In the genomic region with DNA sequence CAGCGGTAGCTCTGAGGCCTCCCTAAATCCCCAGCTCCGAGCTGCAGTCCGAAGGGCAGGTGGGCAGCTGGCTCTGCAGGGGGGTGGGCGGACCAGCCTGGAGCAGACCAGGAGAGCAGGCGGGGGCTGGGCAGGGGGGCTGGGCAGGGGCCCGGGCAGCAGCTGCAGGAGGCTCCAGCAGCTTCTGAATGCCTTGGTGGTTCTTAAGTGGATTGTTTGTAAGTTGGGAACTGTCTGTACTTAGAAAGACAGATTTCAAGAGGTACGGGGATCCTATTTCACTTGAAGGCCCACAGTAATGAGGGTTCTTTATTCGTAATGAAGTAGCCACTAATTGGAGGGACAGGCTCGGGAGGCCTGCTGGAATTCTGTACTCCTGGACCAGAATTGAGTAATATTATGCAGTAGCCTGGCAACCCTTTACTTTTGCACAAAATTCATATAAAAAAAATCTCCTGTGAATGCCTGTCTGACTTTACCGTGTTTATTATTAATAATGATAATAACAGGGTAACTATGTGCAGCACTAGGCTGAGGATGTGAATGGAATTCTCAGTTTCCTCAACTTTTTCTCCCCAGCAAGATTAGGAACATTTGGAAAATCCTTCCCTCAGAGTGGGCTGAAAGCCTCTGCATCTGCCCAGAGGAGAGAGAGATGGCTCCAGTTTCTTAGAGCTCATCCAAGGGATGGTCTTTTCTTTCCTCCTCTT, we compare ENCODE assay signal across 9 mouse cellular contexts.
DNase-seq lines count a peak whose midpoint lies in the region; ATAC-seq lines count a peak whose summit lies in the region.
"Had no signal": no experiment of that assay in that cellular context is flagged by ENCODE, and none has a peak within 500 bp of the region (broad histone marks: within the 10 kb centered on the region; RNA-seq: fewer than 3 reads in every experiment).

No protein-coding gene starts in this region.

- no peak overlapping the region for H3K4me2 ChIP-seq in embryonic facial prominence, embryonic 13.5 days
- no peak overlapping the region for H3K4me2 ChIP-seq in hindbrain, embryonic 14.5 days (replicated peaks)
- no peak overlapping the region for H3K4me2 ChIP-seq in neural tube, embryonic 12.5 days (replicated peaks)
- H3K4me2 ChIP-seq: heart, embryonic 12.5 days had no signal

- H3K36me3 ChIP-seq in embryonic facial prominence, embryonic 13.5 days: no peaks in the 10 kb centered on the region
- no peaks in the 10 kb centered on the region for H3K36me3 ChIP-seq in hindbrain, embryonic 14.5 days (replicated peaks; ENCODE audit: control insufficient read depth, insufficient read depth)
- no peaks in the 10 kb centered on the region for H3K36me3 ChIP-seq in neural tube, embryonic 12.5 days
- H3K36me3 ChIP-seq: heart, embryonic 12.5 days had no signal

- H3K4me3 ChIP-seq in embryonic facial prominence, embryonic 13.5 days: no peak overlapping the region
- no peak overlapping the region for H3K4me3 ChIP-seq in hindbrain, embryonic 14.5 days (replicated peaks; ENCODE audit: low read length)
- no peak overlapping the region for H3K4me3 ChIP-seq in neural tube, embryonic 12.5 days
- H3K4me3 ChIP-seq: heart, embryonic 12.5 days had no signal

- peak overlapping the region; percentile 68 for H3K27ac ChIP-seq in embryonic facial prominence, embryonic 13.5 days
- no peak overlapping the region for H3K27ac ChIP-seq in hindbrain, embryonic 14.5 days
- no peak overlapping the region for H3K27ac ChIP-seq in neural tube, embryonic 12.5 days

- intact Hi-C loops in left cerebral cortex, postnatal 4 days (cut with DNase I): no loop called here

- DNase-seq in left cerebral cortex, postnatal 4 days: peak; percentile 34
- DNase-seq in left cerebral cortex, adult 18-20 months (ENCODE audit: low spot score in 2 of 2): no peak
- DNase-seq in hindbrain, embryonic 14.5 days (ENCODE audit: low spot score): no peak
- DNase-seq in right cerebral cortex, adult 2 months (ENCODE audit: low spot score in 2 of 2): no peak

- WGBS in embryonic facial prominence, embryonic 13.5 days: 13% methylated on average over 10 of the region's 10 CpGs
- WGBS in hindbrain, embryonic 14.5 days: 13% methylated on average over 10 of the region's 10 CpGs
- WGBS in neural tube, embryonic 12.5 days: 15% methylated on average over 10 of the region's 10 CpGs

- H3K9me3 ChIP-seq in embryonic facial prominence, embryonic 13.5 days: no peaks in the 10 kb centered on the region
- H3K9me3 ChIP-seq in hindbrain, embryonic 14.5 days (ENCODE audit: control insufficient read depth, low read length): no peaks in the 10 kb centered on the region
- no peaks in the 10 kb centered on the region for H3K9me3 ChIP-seq in neural tube, embryonic 12.5 days
- H3K9me3 ChIP-seq: heart, embryonic 12.5 days had no signal

- H3K27me3 ChIP-seq in embryonic facial prominence, embryonic 13.5 days: no peaks in the 10 kb centered on the region
- no peaks in the 10 kb centered on the region for H3K27me3 ChIP-seq in hindbrain, embryonic 14.5 days (ENCODE audit: control insufficient read depth, insufficient read depth, low read length)
- H3K27me3 ChIP-seq in neural tube, embryonic 12.5 days (replicated peaks): no peaks in the 10 kb centered on the region
- H3K27me3 ChIP-seq: heart, embryonic 12.5 days had no signal

- no peak for ATAC-seq in embryonic facial prominence, embryonic 13.5 days (ENCODE audit: insufficient number of reproducible peaks, insufficient read depth, low FRiP score, low TSS enrichment, low read depth)
- peak; percentile 65 for ATAC-seq in hindbrain, embryonic 14.5 days (ENCODE audit: low FRiP score)
- ATAC-seq in neural tube, embryonic 12.5 days (ENCODE audit: low FRiP score, low read depth): peak; percentile 91
- no peak for ATAC-seq in erythroblast, adult 5-6 weeks (replicated peaks; ENCODE audit: low FRiP score, poor library complexity, severe bottlenecking)
- ATAC-seq in cerebellum, adult (ENCODE audit: insufficient number of reproducible peaks, low FRiP score, low TSS enrichment): no peak

- H3K9ac ChIP-seq in embryonic facial prominence, embryonic 13.5 days: peak overlapping the region; percentile 44; the same call in 1 of the 2 replicates
- no peak overlapping the region for H3K9ac ChIP-seq in hindbrain, embryonic 14.5 days
- H3K9ac ChIP-seq in neural tube, embryonic 12.5 days: no peak overlapping the region
- H3K9ac ChIP-seq: heart, embryonic 12.5 days had no signal

- H3K4me1 ChIP-seq in embryonic facial prominence, embryonic 13.5 days: peaks cover 24% of the 10 kb centered on the region
- no peaks in the 10 kb centered on the region for H3K4me1 ChIP-seq in hindbrain, embryonic 14.5 days (replicated peaks; ENCODE audit: control insufficient read depth, insufficient read depth, low read length)
- H3K4me1 ChIP-seq in neural tube, embryonic 12.5 days: peaks cover 5% of the 10 kb centered on the region; the same call in 1 of the 2 replicates

Comparison
In these comparisons a context has a peak if more than half of its experiments do, and no peak if none do; other contexts are left out.
1. ATAC-seq: peak in hindbrain, embryonic 14.5 days (single experiment) and neural tube, embryonic 12.5 days (single experiment); none in embryonic facial prominence, embryonic 13.5 days (single experiment), erythroblast, adult 5-6 weeks (single experiment) and cerebellum, adult (single experiment).